Mouse (Mus musculus): Measurements from ENCODE around the gene Ube4a. TPM values are rescaled to one million over a fixed set of nuclear protein-coding genes. Genes with fewer than 3 reads are reported as not detected.

The Ube4a gene
- polyA plus RNA-seq, 1 experiment from 2014 or later: 26.3 TPM

GRCm38 (mm10) chr9:44920374-44921122 is 44.9 kb downstream of the Ube4a start, which contains the start of gene Atp5l:
Atp5l (minus strand) TSS chr9:44920742.
- no peaks in the 10 kb centered on the region for H3K9me3 ChIP-seq (ENCODE audit: control insufficient read depth, low read length)
- H3K4me2 ChIP-seq (ENCODE audit: low read depth, low read length): peak within 1 kb of the TSS; percentile 80
- under 1% methylated on average over 48 of the region's 48 CpGs for WGBS
- H3K4me1 ChIP-seq (replicated peaks; ENCODE audit: control insufficient read depth, insufficient read depth, low read length): peaks cover 5% of the 10 kb centered on the region
- H3K4me3 ChIP-seq (ENCODE audit: low read length): peak within 1 kb of the TSS; percentile 87
- ATAC-seq (ENCODE audit: low read depth): peak; percentile 93
- no peaks in the 10 kb centered on the region for H3K27me3 ChIP-seq (ENCODE audit: control insufficient read depth, insufficient read depth, low read depth, low read length)
- peak within 1 kb of the TSS; percentile 91 for H3K27ac ChIP-seq (ENCODE audit: low read length)
- no peaks in the 10 kb centered on the region for H3K36me3 ChIP-seq (ENCODE audit: control insufficient read depth, insufficient read depth, low read length)
- peak within 1 kb of the TSS; percentile 90 for H3K9ac ChIP-seq (ENCODE audit: low read length)

- 36% methylated on average over 2 of the region's 2 CpGs for WGBS
- ATAC-seq (ENCODE audit: low read depth): no peak
- peak overlapping the region; percentile 80 for H3K4me2 ChIP-seq (ENCODE audit: low read depth, low read length)
- no peaks in the 10 kb centered on the region for H3K9me3 ChIP-seq (ENCODE audit: control insufficient read depth, low read length)
- peak overlapping the region; percentile 87 for H3K4me3 ChIP-seq (ENCODE audit: low read length)
- H3K4me1 ChIP-seq (replicated peaks; ENCODE audit: control insufficient read depth, insufficient read depth, low read length): peaks cover 12% of the 10 kb centered on the region
- H3K27ac ChIP-seq (ENCODE audit: low read length): no peak overlapping the region
- no peaks in the 10 kb centered on the region for H3K27me3 ChIP-seq (ENCODE audit: control insufficient read depth, insufficient read depth, low read depth, low read length)
- no peaks in the 10 kb centered on the region for H3K36me3 ChIP-seq (ENCODE audit: control insufficient read depth, insufficient read depth, low read length)
- peak overlapping the region; percentile 90 for H3K9ac ChIP-seq (ENCODE audit: low read length)
Measured at GRCm38 (mm10) chr9:44919606-44920005, 45.8 kb downstream of the Ube4a start.

GRCm38 (mm10) chr9:44916196-44916595 is 49.2 kb downstream of the Ube4a start:
- WGBS: 50% methylated on average over 1 of the region's 1 CpGs
- Histone ChIP-seq H3K4me1 (replicated peaks; ENCODE audit: control insufficient read depth, insufficient read depth, low read length) (peaks cover 13% of the 10 kb centered on the region), H3K9ac (ENCODE audit: low read length) (no peak overlapping the region), H3K36me3 (ENCODE audit: control insufficient read depth, insufficient read depth, low read length) (peaks cover 16% of the 10 kb centered on the region), H3K27ac (ENCODE audit: low read length) (no peak overlapping the region), H3K4me2 (ENCODE audit: low read depth, low read length) (no peak overlapping the region), H3K9me3 (ENCODE audit: control insufficient read depth, low read length) (no peaks in the 10 kb centered on the region), H3K27me3 (ENCODE audit: control insufficient read depth, insufficient read depth, low read depth, low read length) (no peaks in the 10 kb centered on the region), H3K4me3 (ENCODE audit: low read length) (no peak overlapping the region)
- no peak for ATAC-seq (ENCODE audit: low read depth)

GRCm38 (mm10) chr9:44914706-44915105 is 50.7 kb downstream of the Ube4a start:
- H3K36me3 ChIP-seq (ENCODE audit: control insufficient read depth, insufficient read depth, low read length): peaks cover 19% of the 10 kb centered on the region
- H3K9ac ChIP-seq (ENCODE audit: low read length): no peak overlapping the region
- WGBS: 41% methylated on average over 4 of the region's 4 CpGs
- no peaks in the 10 kb centered on the region for H3K27me3 ChIP-seq (ENCODE audit: control insufficient read depth, insufficient read depth, low read depth, low read length)
- no peak overlapping the region for H3K4me3 ChIP-seq (ENCODE audit: low read length)
- H3K9me3 ChIP-seq (ENCODE audit: control insufficient read depth, low read length): no peaks in the 10 kb centered on the region
- no peak for ATAC-seq (ENCODE audit: low read depth)
- H3K27ac ChIP-seq (ENCODE audit: low read length): no peak overlapping the region
- peaks cover 13% of the 10 kb centered on the region for H3K4me1 ChIP-seq (replicated peaks; ENCODE audit: control insufficient read depth, insufficient read depth, low read length)
- H3K4me2 ChIP-seq (ENCODE audit: low read depth, low read length): no peak overlapping the region

GRCm38 (mm10) chr9:44911365-44911764 is 54.0 kb downstream of the Ube4a start:
- H3K36me3 ChIP-seq (ENCODE audit: control insufficient read depth, insufficient read depth, low read length): peaks cover 19% of the 10 kb centered on the region
- H3K4me2 ChIP-seq (ENCODE audit: low read depth, low read length): no peak overlapping the region
- peaks cover 8% of the 10 kb centered on the region for H3K4me1 ChIP-seq (replicated peaks; ENCODE audit: control insufficient read depth, insufficient read depth, low read length)
- H3K27ac ChIP-seq (ENCODE audit: low read length): no peak overlapping the region
- ATAC-seq (ENCODE audit: low read depth): no peak
- H3K4me3 ChIP-seq (ENCODE audit: low read length): no peak overlapping the region
- H3K9ac ChIP-seq (ENCODE audit: low read length): no peak overlapping the region
- no peaks in the 10 kb centered on the region for H3K9me3 ChIP-seq (ENCODE audit: control insufficient read depth, low read length)
- no peaks in the 10 kb centered on the region for H3K27me3 ChIP-seq (ENCODE audit: control insufficient read depth, insufficient read depth, low read depth, low read length)
- 91% methylated on average over 4 of the region's 4 CpGs for WGBS

GRCm38 (mm10) chr9:44905620-44906019 is 59.8 kb downstream of the Ube4a start:
- 56% methylated on average over 4 of the region's 4 CpGs for WGBS
- Histone ChIP-seq H3K9ac (ENCODE audit: low read length) (no peak overlapping the region), H3K4me3 (ENCODE audit: low read length) (no peak overlapping the region), H3K36me3 (ENCODE audit: control insufficient read depth, insufficient read depth, low read length) (no peaks in the 10 kb centered on the region), H3K27ac (ENCODE audit: low read length) (no peak overlapping the region), H3K27me3 (ENCODE audit: control insufficient read depth, insufficient read depth, low read depth, low read length) (no peaks in the 10 kb centered on the region), H3K4me2 (ENCODE audit: low read depth, low read length) (no peak overlapping the region), H3K4me1 (replicated peaks; ENCODE audit: control insufficient read depth, insufficient read depth, low read length) (peaks cover 8% of the 10 kb centered on the region), H3K9me3 (ENCODE audit: control insufficient read depth, low read length) (no peaks in the 10 kb centered on the region)
- no peak for ATAC-seq (ENCODE audit: low read depth)

- peak; percentile 52; the same call in 1 of the 2 replicates for ATAC-seq (ENCODE audit: low read depth)
- H3K4me3 ChIP-seq (ENCODE audit: low read length): no peak overlapping the region
- H3K27me3 ChIP-seq (ENCODE audit: control insufficient read depth, insufficient read depth, low read depth, low read length): no peaks in the 10 kb centered on the region
- 47% methylated on average over 5 of the region's 5 CpGs for WGBS
- H3K4me2 ChIP-seq (ENCODE audit: low read depth, low read length): no peak overlapping the region
- H3K9me3 ChIP-seq (ENCODE audit: control insufficient read depth, low read length): no peaks in the 10 kb centered on the region
- H3K9ac ChIP-seq (ENCODE audit: low read length): no peak overlapping the region
- no peak overlapping the region for H3K27ac ChIP-seq (ENCODE audit: low read length)
- H3K36me3 ChIP-seq (ENCODE audit: control insufficient read depth, insufficient read depth, low read length): no peaks in the 10 kb centered on the region
- H3K4me1 ChIP-seq (replicated peaks; ENCODE audit: control insufficient read depth, insufficient read depth, low read length): peaks cover 8% of the 10 kb centered on the region
Measured at GRCm38 (mm10) chr9:44904964-44905363, 60.4 kb downstream of the Ube4a start.

- no peak for ATAC-seq (ENCODE audit: low read depth)
- H3K36me3 ChIP-seq (ENCODE audit: control insufficient read depth, insufficient read depth, low read length): no peaks in the 10 kb centered on the region
- H3K4me1 ChIP-seq (replicated peaks; ENCODE audit: control insufficient read depth, insufficient read depth, low read length): peaks cover 8% of the 10 kb centered on the region
- H3K4me2 ChIP-seq (ENCODE audit: low read depth, low read length): no peak overlapping the region
- H3K9ac ChIP-seq (ENCODE audit: low read length): no peak overlapping the region
- H3K9me3 ChIP-seq (ENCODE audit: control insufficient read depth, low read length): no peaks in the 10 kb centered on the region
- no peaks in the 10 kb centered on the region for H3K27me3 ChIP-seq (ENCODE audit: control insufficient read depth, insufficient read depth, low read depth, low read length)
- no peak overlapping the region for H3K4me3 ChIP-seq (ENCODE audit: low read length)
- no peak overlapping the region for H3K27ac ChIP-seq (ENCODE audit: low read length)
- WGBS: 67% methylated on average over 4 of the region's 4 CpGs
Measured at GRCm38 (mm10) chr9:44903856-44904255, 61.5 kb downstream of the Ube4a start.

GRCm38 (mm10) chr9:44900402-44900801 is 65.0 kb downstream of the Ube4a start:
- 55% methylated on average over 4 of the region's 4 CpGs for WGBS
- no peak for ATAC-seq (ENCODE audit: low read depth)
- Histone ChIP-seq H3K9ac (ENCODE audit: low read length) (no peak overlapping the region), H3K9me3 (ENCODE audit: control insufficient read depth, low read length) (no peaks in the 10 kb centered on the region), H3K27me3 (ENCODE audit: control insufficient read depth, insufficient read depth, low read depth, low read length) (no peaks in the 10 kb centered on the region), H3K4me2 (ENCODE audit: low read depth, low read length) (no peak overlapping the region), H3K4me1 (replicated peaks; ENCODE audit: control insufficient read depth, insufficient read depth, low read length) (peaks cover 5% of the 10 kb centered on the region), H3K4me3 (ENCODE audit: low read length) (no peak overlapping the region), H3K36me3 (ENCODE audit: control insufficient read depth, insufficient read depth, low read length) (no peaks in the 10 kb centered on the region), H3K27ac (ENCODE audit: low read length) (no peak overlapping the region)
